Mouse (Mus musculus) embryonic fibroblast, embryonic 13.5 days (primary cell): Measurements from ENCODE around the gene Lrrc4.

Experiments used
- CTCF ChIP-seq: IDR thresholded peaks from 2 replicates; pipeline ENCODE4 v1.5.1; 2011; ENCODE audit warnings: mild to moderate bottlenecking, control low read depth, low read length, moderate library complexity, borderline replicate concordance; ENCODE audit not compliant: insufficient read depth
- POLR2A ChIP-seq: IDR thresholded peaks from 2 replicates; pipeline ENCODE4 v1.6.1; 2011; ENCODE audit warnings: low read depth, mild to moderate bottlenecking, control low read depth, low read length, moderate library complexity

- TF ChIP-seq CTCF, result no peak
- no peak for TF ChIP-seq POLR2A
Observed at GRCm38 (mm10) chr6:28874053-28874452, 42.5 kb upstream of the Lrrc4 start.
